Mouse (Mus musculus): Measurements from ENCODE around the gene Olfr357.

The Olfr357 gene

DNA sequence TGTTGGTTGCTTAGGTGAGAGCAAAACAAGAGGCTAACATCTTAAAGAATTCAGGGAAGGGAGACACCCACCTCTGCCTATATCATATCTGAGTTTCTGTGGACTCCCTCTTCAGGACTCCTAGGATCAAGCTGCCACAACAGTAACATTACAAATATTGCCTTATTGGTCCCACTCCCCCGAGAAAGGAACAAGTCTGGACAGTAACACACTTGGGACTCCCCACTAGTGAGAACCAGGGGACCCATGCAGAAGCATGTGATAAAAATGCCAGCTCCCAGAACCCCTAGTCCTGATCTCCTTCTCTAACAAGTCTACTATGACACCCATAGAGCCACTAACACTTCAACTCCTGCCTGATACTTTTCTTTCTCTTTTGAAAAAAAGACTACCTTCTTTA is at the start of gene Olfr357:
Gene Olfr357 (plus strand): TSS at position 301 of the 400 bp plus-strand sequence.
- no peak for DNase-seq (ENCODE audit: low read depth, low spot score)

DNA sequence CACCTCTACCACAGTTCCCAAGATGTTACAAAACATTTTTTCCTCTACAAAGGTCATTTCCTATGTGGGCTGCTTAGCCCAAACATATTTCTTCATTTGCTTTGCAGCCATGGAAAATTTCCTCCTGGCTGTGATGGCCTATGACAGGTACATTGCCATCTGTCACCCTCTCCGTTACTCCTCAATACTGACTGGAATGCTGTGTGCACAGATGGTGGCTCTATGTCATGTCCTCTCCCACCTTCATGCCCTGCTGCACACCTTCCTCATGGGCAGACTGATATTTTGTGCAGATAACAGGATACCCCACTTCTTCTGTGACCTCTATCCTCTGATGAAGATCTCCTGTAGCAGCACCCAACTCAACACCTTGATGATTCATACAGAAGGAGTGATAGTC is 3.4 kb downstream of the Olfr357 start:
- DNase-seq (ENCODE audit: low read depth, low spot score) = peak; percentile 65

DNA sequence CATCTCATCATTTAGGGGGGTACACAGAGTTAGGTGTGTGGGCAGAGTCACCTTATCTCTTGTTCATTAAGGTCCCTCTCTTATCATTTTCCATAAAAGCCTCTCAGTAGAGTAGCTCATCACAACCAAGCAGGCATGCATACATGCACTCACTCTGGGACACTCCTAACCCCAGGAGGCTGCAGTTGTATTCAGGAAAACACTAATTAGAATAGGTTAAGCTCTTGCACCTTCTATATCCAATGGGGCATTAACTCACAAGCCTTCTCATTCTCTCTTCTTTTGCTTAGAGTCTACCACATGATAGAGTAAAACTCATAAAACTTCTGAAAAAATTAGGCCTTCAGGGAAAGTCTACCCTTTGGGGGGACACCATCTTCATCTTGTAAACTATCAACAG is 15.6 kb downstream of the Olfr357 start, which contains the start of gene Olfr358:
Gene Olfr358 (minus strand): TSS at position 101 of the 400 bp plus-strand sequence.
- no peak for DNase-seq (ENCODE audit: low read depth, low spot score)

Data from brain, adult 2 months (tissue).